Mouse (Mus musculus) liver, postnatal 0 days (tissue): ENCODE measurements around the gene Foxo3. TPM values are rescaled to one million over a fixed set of nuclear protein-coding genes. Genes with fewer than 3 reads are reported as not detected.

Source experiments
- ATAC-seq: fragments of 200-750 bp; cut with Nextera tagmentation; 2 replicates; pipeline ENCODE4 v1.8.0; 2017; ENCODE audit warnings: mild to moderate bottlenecking, moderate library complexity
- DNase-seq: peaks from one replicate; pipeline ENCODE4 v3.0.0-alpha.2; 2016
- H3K27ac ChIP-seq: fragments of 300-500 bp; sonication (generic); 2 replicates; pipeline ENCODE4 v1.5.1; 2014; ENCODE audit warnings: antibody characterized with exemption, moderate library complexity, mild to moderate bottlenecking, low read depth
- H3K27me3 ChIP-seq: fragments of 300-500 bp; sonication (generic); 2 replicates; pipeline ENCODE4 v1.6.1; 2014; ENCODE audit warnings: low read length, control low read depth, mixed read lengths; ENCODE audit not compliant: insufficient read depth
- H3K36me3 ChIP-seq: fragments of 300-500 bp; sonication (generic); replicated peaks from 2 replicates; pipeline ENCODE4 v1.6.1; 2014; ENCODE audit warnings: mild to moderate bottlenecking, control low read depth, low read length, moderate library complexity, mixed read lengths; ENCODE audit not compliant: insufficient read depth
- H3K4me1 ChIP-seq: fragments of 300-500 bp; sonication (generic); 2 replicates; pipeline ENCODE4 v1.6.1; 2014; ENCODE audit warnings: antibody characterized with exemption, mild to moderate bottlenecking, control low read depth; ENCODE audit not compliant: insufficient read depth
- H3K4me2 ChIP-seq: fragments of 300-500 bp; sonication (generic); 2 replicates; pipeline ENCODE4 v1.6.1; 2014; ENCODE audit warnings: low read depth, mild to moderate bottlenecking, low read length, moderate library complexity, mixed read lengths
- H3K4me3 ChIP-seq: fragments of 300-500 bp; sonication (generic); 2 replicates; pipeline ENCODE4 v1.5.1; 2014; ENCODE audit warnings: low read depth, low read length
- H3K9ac ChIP-seq: fragments of 300-500 bp; sonication (generic); replicated peaks from 2 replicates; pipeline ENCODE4 v1.6.1; 2014; ENCODE audit warnings: mild to moderate bottlenecking, moderate library complexity
- H3K9me3 ChIP-seq: fragments of 300-500 bp; sonication (generic); 2 replicates; pipeline ENCODE4 v1.6.1; 2016; ENCODE audit warnings: mild to moderate bottlenecking, control low read depth, low read length, mixed read lengths
- CTCF ChIP-seq: sonication (generic); IDR thresholded peaks from 2 replicates; pipeline ENCODE4 v1.5.1; 2016; ENCODE audit warnings: antibody characterized with exemption, low read depth
- EP300 ChIP-seq: IDR thresholded peaks from 2 replicates; pipeline ENCODE4 v1.6.1; 2016; ENCODE audit warnings: antibody characterized with exemption, low read depth, mild to moderate bottlenecking
- WGBS: fragments of 180-500 bp; shearing (Covaris S2); extraction: QIAGEN DNeasy Blood & Tissue Kit; methylation state at CpG from one replicate; pipeline ENCODE4 v1.1.7; 2014; ENCODE audit not compliant: insufficient replicate concordance; 5-methylcytosine and 5-hydroxymethylcytosine counted together
- polyA plus RNA-seq: library from polyadenylated mRNA; unstranded; fragments of >200 nt; fragmentation: Nextera tagmentation; extraction: Ambion mirVana; gene quantifications from 2 replicates; pipeline ENCODE4 v1.2.1, GENCODE M21; 2015

The Foxo3 gene
- polyA plus RNA-seq, 1 experiment from 2014 or later, result 8.4 TPM

DNA sequence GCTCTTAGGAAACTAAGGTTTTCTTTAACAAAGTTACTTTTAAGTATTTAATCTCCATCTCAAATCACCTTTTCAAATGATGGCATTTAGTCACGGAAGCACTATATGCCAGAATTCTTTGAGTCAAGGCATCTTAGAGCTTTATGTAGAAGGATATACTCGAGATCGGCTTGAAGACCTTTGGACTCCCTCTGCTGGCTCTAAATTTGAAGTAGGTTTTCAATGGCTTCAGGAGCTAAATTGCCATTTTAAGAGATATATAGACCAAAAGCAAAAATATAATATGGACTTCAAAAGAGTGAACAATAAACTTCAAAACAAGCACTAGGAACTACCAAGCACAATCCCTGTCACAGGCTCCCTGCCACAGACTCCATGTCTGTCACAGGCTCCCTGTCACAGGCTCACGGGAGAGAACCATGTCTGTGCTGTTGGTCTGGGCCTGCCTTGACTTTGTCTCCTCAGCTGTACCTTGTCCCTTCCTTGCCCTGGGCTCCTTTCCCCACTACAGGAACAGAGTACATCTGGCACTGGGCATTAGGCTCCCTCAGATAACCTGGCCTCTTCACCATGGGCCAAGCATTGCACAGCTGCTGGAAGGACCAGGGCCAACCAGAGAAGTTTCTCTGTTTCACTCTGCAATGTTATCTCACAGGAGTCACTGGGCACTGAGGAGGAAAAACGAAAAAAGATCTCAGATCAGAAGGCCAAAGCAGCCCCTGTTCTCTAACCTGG, 8.6 kb downstream of the Foxo3 start:
- ATAC-seq, result no peak
- peak overlapping the region; percentile 92 for H3K27ac ChIP-seq
- peak overlapping the region; percentile 100 for H3K4me2 ChIP-seq

DNA sequence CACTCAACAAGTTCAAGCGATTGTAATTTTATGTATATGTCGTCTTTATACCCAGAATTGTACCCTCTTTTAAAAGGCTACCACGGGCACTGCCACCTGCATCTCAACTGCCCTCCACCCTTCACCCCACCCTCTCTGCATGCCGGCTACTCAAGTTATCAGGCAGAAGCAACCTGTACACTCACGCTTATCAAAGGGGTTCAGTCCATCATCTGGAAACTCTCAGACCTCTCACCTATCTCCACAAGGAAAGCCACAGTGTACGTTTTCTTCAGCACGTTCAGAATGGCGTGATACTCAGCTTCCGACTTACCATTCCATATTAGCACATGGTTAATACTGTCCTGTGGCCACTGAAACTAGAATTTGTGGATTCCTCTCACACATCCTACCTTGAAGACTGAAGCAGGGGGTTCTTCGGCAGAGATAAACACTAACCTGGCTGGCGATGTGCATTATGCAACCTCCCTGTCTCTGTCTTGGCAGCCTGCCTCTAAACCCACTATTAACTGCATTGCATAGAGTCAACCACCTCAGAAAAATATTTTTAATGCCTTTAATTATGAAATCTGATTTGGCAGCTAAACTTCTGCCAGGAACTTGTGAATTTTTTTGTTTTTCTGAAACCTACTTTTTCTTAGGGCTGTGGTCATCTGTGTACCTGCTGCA, 11.4 kb downstream of the Foxo3 start:
- ATAC-seq (peak; percentile 89), DNase-seq (peak; percentile 66)
- H3K4me3 ChIP-seq, result peak overlapping the region; percentile 21
- H3K27ac ChIP-seq, result peak overlapping the region; percentile 84
- H3K9me3 ChIP-seq, result no peaks in the 10 kb centered on the region
- peak overlapping the region; percentile 60 for H3K4me2 ChIP-seq
- H3K9ac ChIP-seq, result peak overlapping the region; percentile 53; the same call in 1 of the 2 replicates
- no peaks in the 10 kb centered on the region for H3K27me3 ChIP-seq
- no peak for TF ChIP-seq CTCF
- peak; percentile 99 for TF ChIP-seq EP300
- WGBS, result 57% methylated on average over 11 of the region's 11 CpGs
- H3K4me1 ChIP-seq, result peaks cover 83% of the 10 kb centered on the region
- H3K36me3 ChIP-seq, result peaks cover 81% of the 10 kb centered on the region

More for the DNA sequence above, 8.6 kb downstream of the Foxo3 start:
- H3K27me3 ChIP-seq, result no peaks in the 10 kb centered on the region
- 76% methylated on average over 5 of the region's 5 CpGs for WGBS
- no peaks in the 10 kb centered on the region for H3K9me3 ChIP-seq
- DNase-seq, result no peak
- H3K9ac ChIP-seq, result no peak overlapping the region
- peaks cover 74% of the 10 kb centered on the region for H3K36me3 ChIP-seq
- H3K4me3 ChIP-seq, result no peak overlapping the region
- peaks cover 76% of the 10 kb centered on the region for H3K4me1 ChIP-seq
- TF ChIP-seq CTCF (no peak), EP300 (no peak)

DNA sequence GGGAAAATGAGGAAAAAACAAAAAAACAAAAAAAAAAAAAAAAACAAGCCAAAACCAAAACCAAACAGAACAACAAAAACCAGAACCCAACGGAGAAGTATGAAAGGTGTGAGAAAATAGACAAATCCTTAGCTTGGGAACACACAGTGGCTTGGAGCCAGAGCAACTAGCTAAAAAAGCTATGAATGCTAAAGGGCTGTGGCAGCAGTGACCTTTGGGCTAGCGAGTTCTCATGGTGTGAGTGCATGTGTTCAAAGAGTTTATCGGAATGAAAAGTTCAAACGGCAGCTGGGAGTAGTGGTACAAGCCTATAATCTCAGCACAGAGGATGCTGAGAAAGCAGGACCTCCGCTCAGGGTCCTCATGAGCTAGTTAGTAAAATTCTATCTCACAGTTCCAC, 12.4 kb downstream of the Foxo3 start:
- 59% methylated on average over 5 of the region's 5 CpGs for WGBS
- Histone ChIP-seq H3K4me2 (peak overlapping the region; percentile 60), H3K4me3 (no peak overlapping the region), H3K4me1 (peaks cover 82% of the 10 kb centered on the region), H3K9me3 (no peaks in the 10 kb centered on the region), H3K27ac (peak overlapping the region; percentile 84), H3K27me3 (no peaks in the 10 kb centered on the region), H3K9ac (no peak overlapping the region), H3K36me3 (peaks cover 84% of the 10 kb centered on the region)
- ATAC-seq (no peak), DNase-seq (no peak)
- TF ChIP-seq EP300 (no peak), CTCF (no peak)

DNA sequence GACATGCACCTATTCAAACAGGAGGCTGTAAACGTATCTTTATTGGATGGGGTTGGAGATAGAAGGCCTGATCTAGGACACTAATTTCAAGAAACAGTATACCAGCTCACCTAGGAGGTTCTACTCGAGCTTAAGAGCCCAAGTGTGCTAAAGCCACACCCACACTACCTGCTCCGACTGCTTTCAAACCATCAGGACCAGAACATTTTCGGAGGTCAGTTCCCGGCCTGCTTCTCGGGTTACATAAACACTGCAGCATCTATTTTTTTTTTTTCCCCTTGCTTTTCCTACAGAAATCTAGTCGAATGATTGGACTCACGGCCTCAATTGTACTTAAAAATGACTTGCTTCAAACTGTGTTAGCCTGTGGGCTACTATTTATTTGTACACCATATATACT, 12.9 kb downstream of the Foxo3 start:
- Histone ChIP-seq H3K27ac (0 out of 2 replicates have a peak overlapping the region, but pooled peaks have one; percentile 16), H3K9ac (no peak overlapping the region), H3K36me3 (peaks cover 83% of the 10 kb centered on the region), H3K27me3 (no peaks in the 10 kb centered on the region), H3K9me3 (no peaks in the 10 kb centered on the region), H3K4me1 (peaks cover 77% of the 10 kb centered on the region), H3K4me2 (peak overlapping the region; percentile 29; the same call in 1 of the 2 replicates), H3K4me3 (no peak overlapping the region)
- TF ChIP-seq CTCF (no peak), EP300 (no peak)
- WGBS, result 77% methylated on average over 8 of the region's 8 CpGs
- no peak for DNase-seq
- ATAC-seq, result no peak

DNA sequence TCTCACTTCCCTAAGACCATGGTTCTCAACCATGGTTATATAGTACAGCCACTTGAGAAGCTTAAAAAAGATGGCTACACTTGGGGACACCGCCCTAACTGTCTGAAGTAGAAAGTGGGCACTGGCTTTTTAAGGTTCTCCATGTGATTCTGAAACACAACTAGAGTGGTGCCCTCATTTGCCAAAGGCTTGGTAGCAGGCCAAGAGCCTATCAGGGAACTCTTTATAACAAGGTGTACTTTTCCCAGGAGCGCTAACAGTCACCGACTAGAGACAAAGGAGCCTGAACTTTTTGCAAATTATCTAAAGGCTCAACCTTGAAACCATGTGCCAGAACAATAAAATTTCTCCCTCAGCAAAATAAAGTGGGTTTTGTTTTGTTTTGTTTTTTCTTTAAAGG, 14.5 kb downstream of the Foxo3 start:
- Histone ChIP-seq H3K4me2 (0 out of 2 replicates have a peak overlapping the region, but pooled peaks have one; percentile 63), H3K4me3 (no peak overlapping the region), H3K36me3 (peaks cover 80% of the 10 kb centered on the region), H3K4me1 (peaks cover 66% of the 10 kb centered on the region), H3K9ac (no peak overlapping the region), H3K27me3 (no peaks in the 10 kb centered on the region), H3K9me3 (no peaks in the 10 kb centered on the region), H3K27ac (peak overlapping the region; percentile 83; the same call in 1 of the 2 replicates)
- ATAC-seq, result no peak
- no peak for DNase-seq
- WGBS, result 75% methylated on average over 3 of the region's 3 CpGs
- TF ChIP-seq CTCF (no peak), EP300 (no peak)

DNA sequence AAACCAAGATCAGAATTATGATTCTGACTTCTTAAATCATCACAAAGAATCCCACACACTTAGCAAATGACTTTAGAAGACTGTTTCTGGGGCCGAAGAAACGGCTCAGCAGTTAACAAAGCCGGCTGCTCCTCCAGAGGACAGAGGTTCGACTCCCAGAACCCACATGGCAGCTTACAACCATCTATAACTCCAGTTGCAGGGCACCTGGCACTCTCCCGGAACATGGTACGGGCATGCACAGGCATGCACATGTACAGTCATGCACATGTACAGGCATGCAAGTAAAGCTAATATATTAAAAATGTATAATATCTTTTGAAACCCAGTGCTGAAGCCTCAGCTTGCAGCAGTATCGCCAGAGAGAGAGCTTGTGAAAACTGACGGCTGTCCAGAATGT, 15.5 kb downstream of the Foxo3 start:
- Histone ChIP-seq H3K9ac (peak overlapping the region; percentile 57), H3K27me3 (no peaks in the 10 kb centered on the region), H3K4me1 (peaks cover 67% of the 10 kb centered on the region), H3K9me3 (no peaks in the 10 kb centered on the region), H3K36me3 (peaks cover 77% of the 10 kb centered on the region), H3K4me3 (0 out of 2 replicates have a peak overlapping the region, but pooled peaks have one; percentile 18), H3K4me2 (peak overlapping the region; percentile 63), H3K27ac (peak overlapping the region; percentile 83)
- ATAC-seq, result no peak
- no peak for DNase-seq
- WGBS, result 84% methylated on average over 8 of the region's 8 CpGs
- no peak for TF ChIP-seq CTCF
- no peak for TF ChIP-seq EP300
